Mouse (Mus musculus) forebrain, embryonic 14.5 days (tissue): Measurements from ENCODE around the gene Ntmt1. TPM values are rescaled to one million over a fixed set of nuclear protein-coding genes. Genes with fewer than 3 reads are reported as not detected.
A peak's percentile ranks its signal among the peaks of the same experiment; 100 is the strongest.

ENCODE experiments used
- ATAC-seq: fragments of 200-750 bp; cut with Nextera tagmentation; 2 replicates; pipeline ENCODE4 v1.8.0; 2017; ENCODE audit warnings: mild to moderate bottlenecking, moderate library complexity
- DNase-seq: peaks from one replicate; pipeline ENCODE4 v3.0.0-alpha.2; 2015; ENCODE audit warnings: low spot score
- H3K27ac ChIP-seq: fragments of 300-500 bp; sonication (generic); 2 replicates; pipeline ENCODE4 v1.5.1; 2014; ENCODE audit warnings: low read depth, mild to moderate bottlenecking, control low read depth, low read length, moderate library complexity
- H3K27me3 ChIP-seq: fragments of 300-500 bp; sonication (generic); replicated peaks from 2 replicates; pipeline ENCODE4 v1.6.1; 2014; ENCODE audit warnings: low read length, control low read depth, mixed read lengths; ENCODE audit not compliant: control insufficient read depth, insufficient read depth
- H3K36me3 ChIP-seq: fragments of 300-500 bp; sonication (generic); 2 replicates; pipeline ENCODE4 v1.6.1; 2014; ENCODE audit warnings: low read length, control low read depth; ENCODE audit not compliant: control insufficient read depth, insufficient read depth
- H3K4me1 ChIP-seq: fragments of 300-500 bp; sonication (generic); 2 replicates; pipeline ENCODE4 v1.6.1; 2014; ENCODE audit warnings: antibody characterized with exemption, low read length, control low read depth; ENCODE audit not compliant: control insufficient read depth, insufficient read depth
- H3K4me2 ChIP-seq: fragments of 300-500 bp; sonication (generic); 2 replicates; pipeline ENCODE4 v1.6.1; 2014; ENCODE audit warnings: mild to moderate bottlenecking, control low read depth, low read length
- H3K4me3 ChIP-seq: fragments of 300-500 bp; sonication (generic); 2 replicates; pipeline ENCODE4 v1.5.1; 2014; ENCODE audit warnings: low read depth, low read length, control low read depth
- H3K9ac ChIP-seq: fragments of 300-500 bp; sonication (generic); 2 replicates; pipeline ENCODE4 v1.6.1; 2014; ENCODE audit warnings: mild to moderate bottlenecking, low read length, control low read depth, moderate library complexity
- H3K9me3 ChIP-seq: fragments of 300-500 bp; sonication (generic); replicated peaks from 2 replicates; pipeline ENCODE4 v1.6.1; 2016; ENCODE audit warnings: low read length, control low read depth, mixed read lengths; ENCODE audit not compliant: control insufficient read depth
- WGBS: fragments of 180-500 bp; shearing (Covaris S2); extraction: QIAGEN DNeasy Blood & Tissue Kit; methylation state at CpG from one replicate; pipeline ENCODE4 v1.1.7; 2014; 5-methylcytosine and 5-hydroxymethylcytosine counted together
- polyA plus RNA-seq: library from polyadenylated mRNA; unstranded; fragments of >200 nt; fragmentation: Nextera tagmentation; extraction: Ambion mirVana; gene quantifications from 2 replicates; pipeline ENCODE4 v1.2.1, GENCODE M21; 2014

Gene Ntmt1
- polyA plus RNA-seq, 1 experiment from 2014 or later = 139 TPM

DNA sequence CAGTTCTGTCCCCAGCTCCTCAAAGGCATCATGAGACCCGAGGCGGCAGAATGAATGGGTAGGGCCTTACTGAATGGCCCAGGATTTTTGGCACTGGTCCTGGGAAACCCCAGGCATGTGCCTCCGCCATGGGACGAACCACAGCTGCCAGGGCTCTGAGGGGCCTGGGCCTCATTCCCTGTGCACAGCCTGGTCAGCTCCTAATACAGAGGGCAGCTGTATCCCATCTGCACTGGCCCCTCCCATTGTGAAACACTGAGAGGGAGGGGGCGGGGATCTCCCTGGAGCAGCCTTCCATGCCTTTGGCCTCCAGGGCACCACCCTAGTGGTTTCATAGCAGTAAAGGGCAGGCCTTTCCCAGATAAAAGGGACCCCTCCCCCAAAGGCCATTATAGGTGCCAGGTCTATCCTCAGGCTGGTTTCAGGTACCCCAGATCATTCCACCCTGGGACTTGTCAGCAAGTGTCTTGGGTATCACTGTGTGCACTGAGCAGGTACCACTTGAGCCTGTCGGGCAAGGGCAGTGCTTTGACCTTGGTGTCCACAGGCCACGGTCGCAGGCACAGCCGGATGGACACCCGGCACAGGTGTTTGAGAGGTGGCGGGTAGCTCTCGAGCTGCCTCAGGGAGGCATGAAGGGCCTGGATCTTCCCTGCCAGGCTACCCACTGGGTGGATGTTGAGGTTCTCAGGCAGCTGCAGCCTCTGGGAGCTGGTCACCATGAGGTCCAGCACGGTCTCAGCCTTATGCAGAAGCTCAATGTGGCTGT lies 15.9 kb downstream of the Ntmt1 start:
- Histone ChIP-seq H3K9ac (no peak overlapping the region), H3K36me3 (peaks cover 73% of the 10 kb centered on the region), H3K9me3 (no peaks in the 10 kb centered on the region), H3K4me1 (peaks cover 7% of the 10 kb centered on the region), H3K4me2 (no peak overlapping the region), H3K27me3 (no peaks in the 10 kb centered on the region), H3K4me3 (no peak overlapping the region), H3K27ac (no peak overlapping the region)
- ATAC-seq (peak; percentile 27), DNase-seq (peak; percentile 78)
- WGBS = 65% methylated on average over 13 of the region's 13 CpGs

DNA sequence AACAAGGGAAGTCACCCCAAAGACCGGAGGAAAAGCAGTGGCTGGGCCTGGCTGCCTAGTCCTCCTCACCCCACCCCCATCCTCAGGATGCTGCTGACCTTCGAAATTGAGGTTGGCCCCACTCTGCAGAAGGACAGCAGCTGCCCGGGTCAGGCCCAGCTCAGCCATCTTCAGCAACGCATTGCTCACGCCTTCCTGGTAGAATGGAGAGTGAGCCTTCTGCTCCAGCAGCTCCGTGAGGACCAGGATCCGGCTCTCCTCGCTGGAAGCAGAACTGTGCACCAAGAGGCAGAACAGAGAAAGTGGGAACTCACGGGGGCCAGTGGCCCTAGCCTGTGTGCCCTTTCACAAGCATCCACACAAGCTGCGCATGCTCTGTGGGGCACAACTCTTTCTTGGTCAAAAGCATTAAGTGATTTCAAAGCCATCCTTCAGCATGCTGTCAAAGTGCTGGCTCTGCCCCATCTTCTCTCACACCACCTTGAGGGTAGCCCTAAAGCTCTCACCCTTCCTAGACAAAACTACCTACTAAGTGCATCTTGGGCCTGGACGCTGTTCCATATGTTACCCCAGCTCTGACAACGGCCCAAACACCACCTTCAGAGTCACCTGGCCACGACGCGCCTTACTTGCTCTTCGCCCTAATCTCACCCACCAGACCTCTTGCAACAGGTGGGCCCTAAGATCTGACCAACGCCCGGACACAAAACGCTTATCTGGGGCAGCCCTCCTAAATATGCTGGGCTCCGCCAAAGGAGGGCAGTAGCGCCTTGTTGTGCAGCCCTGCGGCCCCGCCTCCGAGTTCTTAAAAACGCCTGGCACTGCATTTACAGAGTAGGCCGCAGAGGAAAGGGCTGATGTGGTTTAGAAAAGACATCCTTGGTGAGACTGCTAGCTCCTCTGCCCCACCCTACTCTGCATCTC lies 19.5 kb downstream of the Ntmt1 start:
- H3K4me1 ChIP-seq = peaks cover 7% of the 10 kb centered on the region
- peak overlapping the region; percentile 75 for H3K4me2 ChIP-seq
- peaks cover 45% of the 10 kb centered on the region for H3K36me3 ChIP-seq
- peak; percentile 45 for DNase-seq
- no peaks in the 10 kb centered on the region for H3K27me3 ChIP-seq
- no peak overlapping the region for H3K27ac ChIP-seq
- ATAC-seq = no peak
- peak overlapping the region; percentile 85 for H3K9ac ChIP-seq
- WGBS = 32% methylated on average over 26 of the region's 26 CpGs
- H3K9me3 ChIP-seq = no peaks in the 10 kb centered on the region
- H3K4me3 ChIP-seq = peak overlapping the region; percentile 84

DNA sequence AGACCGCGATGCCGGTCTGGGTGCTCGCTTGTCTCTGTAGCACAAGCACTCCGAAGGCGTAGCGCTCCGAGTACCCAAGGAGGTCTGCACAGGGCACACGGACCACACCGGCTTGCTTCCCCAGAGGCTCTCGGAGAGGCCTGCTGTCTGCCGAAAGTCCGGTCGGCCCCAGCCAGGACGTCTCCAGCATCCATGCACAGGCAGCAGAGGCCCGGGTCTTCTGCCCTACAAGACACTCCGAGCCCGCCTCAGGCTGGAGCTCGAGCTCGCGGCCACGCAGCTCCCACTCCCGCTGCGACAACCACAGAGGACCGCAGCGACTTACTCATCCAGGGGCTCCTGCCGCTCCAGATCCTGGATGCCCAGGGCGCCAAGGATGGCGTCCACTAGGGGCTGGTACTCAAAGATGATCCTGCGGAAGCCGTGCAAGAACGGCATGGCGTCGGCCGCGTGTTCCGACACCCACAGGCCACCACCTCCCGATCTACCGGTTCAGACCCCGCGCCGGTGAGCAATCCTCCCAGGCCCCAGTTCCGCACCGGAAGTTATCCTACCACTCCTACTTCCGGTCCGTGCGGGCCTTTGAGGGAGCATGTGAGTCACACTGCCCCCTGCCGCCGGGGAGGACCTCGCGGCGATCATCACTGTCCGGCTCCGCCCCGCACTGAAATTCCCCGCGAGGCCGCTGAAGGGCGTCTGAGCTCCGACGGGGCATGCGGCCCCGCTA lies 20.3 kb downstream of the Ntmt1 start:
- Histone ChIP-seq H3K4me1 (peaks cover 7% of the 10 kb centered on the region), H3K9ac (peak overlapping the region; percentile 85), H3K9me3 (no peaks in the 10 kb centered on the region), H3K4me3 (peak overlapping the region; percentile 84), H3K4me2 (peak overlapping the region; percentile 75), H3K27ac (0 out of 2 replicates have a peak overlapping the region, but pooled peaks have one; percentile 29), H3K36me3 (peaks cover 37% of the 10 kb centered on the region), H3K27me3 (no peaks in the 10 kb centered on the region)
- DNase-seq (peak; percentile 95), ATAC-seq (peak; percentile 91)
- under 1% methylated on average over 63 of the region's 63 CpGs for WGBS

DNA sequence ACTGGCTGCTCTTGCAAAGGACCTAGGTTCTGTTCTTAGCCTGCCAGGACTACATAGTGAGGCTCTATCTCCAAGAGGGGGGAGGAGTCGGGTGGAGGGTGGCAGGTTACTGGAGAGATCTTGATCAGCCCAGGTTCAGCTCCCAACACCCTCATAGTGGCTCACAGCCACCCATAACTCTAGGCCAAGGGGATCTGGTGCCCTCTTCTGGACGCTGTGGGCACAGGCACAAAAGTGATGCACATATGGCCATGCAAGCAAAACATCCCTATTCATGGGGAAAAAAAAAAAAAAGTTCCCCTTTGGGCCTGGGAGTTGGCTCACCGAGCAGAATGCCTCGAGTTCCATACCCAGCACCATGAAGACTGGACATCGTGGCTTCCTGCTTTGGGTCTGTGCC lies 21.7 kb downstream of the Ntmt1 start:
- ATAC-seq (no peak), DNase-seq (peak; percentile 24)
- H3K4me2 ChIP-seq = no peak overlapping the region
- peaks cover 23% of the 10 kb centered on the region for H3K36me3 ChIP-seq
- H3K27ac ChIP-seq = no peak overlapping the region
- no peak overlapping the region for H3K4me3 ChIP-seq
- H3K9ac ChIP-seq = no peak overlapping the region
- H3K4me1 ChIP-seq = peaks cover 7% of the 10 kb centered on the region
- no peaks in the 10 kb centered on the region for H3K9me3 ChIP-seq
- no peaks in the 10 kb centered on the region for H3K27me3 ChIP-seq
- 39% methylated on average over 5 of the region's 5 CpGs for WGBS

DNA sequence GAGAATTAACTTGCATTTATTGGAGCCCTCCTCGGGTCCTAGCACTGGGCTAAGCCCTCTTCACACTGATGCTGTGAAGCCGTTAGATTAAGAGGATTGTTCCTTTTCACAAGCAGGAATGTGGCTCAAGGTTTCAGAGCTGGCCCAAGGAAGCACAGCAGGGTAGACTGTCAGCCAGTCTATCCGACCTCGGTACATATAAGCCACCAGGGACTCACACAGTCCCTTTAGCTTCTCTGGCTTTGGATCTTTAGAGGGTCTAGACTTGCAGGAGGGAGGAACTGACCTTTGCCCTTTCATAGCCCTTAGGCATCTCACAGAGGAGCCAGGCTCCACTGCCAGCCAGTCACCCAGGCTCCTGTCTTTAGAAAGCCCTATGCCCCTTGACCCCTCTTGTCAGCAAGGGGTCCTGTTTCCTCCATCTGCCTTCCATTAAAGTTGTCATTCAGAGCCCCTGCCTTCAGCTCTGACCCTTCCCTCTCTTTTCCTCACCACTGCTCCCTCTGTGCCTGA lies 22.7 kb downstream of the Ntmt1 start, which contains the start of gene Asb6:
Asb6 (minus strand) TSS at position 51 of the 513 bp plus-strand sequence.
- no peak for ATAC-seq
- DNase-seq = no peak
- Histone ChIP-seq H3K27me3 (no peaks in the 10 kb centered on the region), H3K4me2 (no peak within 1 kb of the TSS), H3K27ac (no peak within 1 kb of the TSS), H3K9me3 (no peaks in the 10 kb centered on the region), H3K4me3 (no peak within 1 kb of the TSS), H3K4me1 (peaks cover 7% of the 10 kb centered on the region), H3K36me3 (peaks cover 13% of the 10 kb centered on the region), H3K9ac (no peak within 1 kb of the TSS)
- WGBS = 7% methylated on average over 4 of the region's 4 CpGs

DNA sequence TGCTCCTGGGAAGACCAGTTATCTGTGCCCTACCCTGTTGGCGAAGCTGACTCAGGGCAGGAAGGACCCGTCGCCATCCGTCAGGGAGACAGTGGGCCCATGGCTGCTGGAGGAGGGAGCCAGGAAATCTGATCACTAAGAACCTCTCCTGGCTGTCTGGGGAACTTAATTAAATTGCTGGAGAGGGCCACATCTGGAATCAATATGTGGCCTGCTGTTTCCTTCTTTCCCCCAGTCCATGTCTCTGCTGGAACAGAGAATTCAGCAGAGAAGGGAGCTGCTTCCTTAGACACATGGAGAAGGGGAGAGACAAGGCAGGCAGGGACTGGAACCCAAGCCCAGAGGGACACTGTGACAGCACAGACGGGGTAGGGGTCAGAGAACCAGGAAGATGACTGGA lies 26.0 kb downstream of the Ntmt1 start:
- DNase-seq (no peak), ATAC-seq (no peak)
- H3K27ac ChIP-seq = no peak overlapping the region
- H3K9ac ChIP-seq = no peak overlapping the region
- WGBS = 77% methylated on average over 5 of the region's 5 CpGs
- no peak overlapping the region for H3K4me2 ChIP-seq
- H3K4me1 ChIP-seq = peaks cover 10% of the 10 kb centered on the region
- H3K27me3 ChIP-seq = no peaks in the 10 kb centered on the region
- no peak overlapping the region for H3K4me3 ChIP-seq
- no peaks in the 10 kb centered on the region for H3K9me3 ChIP-seq
- no peaks in the 10 kb centered on the region for H3K36me3 ChIP-seq

DNA sequence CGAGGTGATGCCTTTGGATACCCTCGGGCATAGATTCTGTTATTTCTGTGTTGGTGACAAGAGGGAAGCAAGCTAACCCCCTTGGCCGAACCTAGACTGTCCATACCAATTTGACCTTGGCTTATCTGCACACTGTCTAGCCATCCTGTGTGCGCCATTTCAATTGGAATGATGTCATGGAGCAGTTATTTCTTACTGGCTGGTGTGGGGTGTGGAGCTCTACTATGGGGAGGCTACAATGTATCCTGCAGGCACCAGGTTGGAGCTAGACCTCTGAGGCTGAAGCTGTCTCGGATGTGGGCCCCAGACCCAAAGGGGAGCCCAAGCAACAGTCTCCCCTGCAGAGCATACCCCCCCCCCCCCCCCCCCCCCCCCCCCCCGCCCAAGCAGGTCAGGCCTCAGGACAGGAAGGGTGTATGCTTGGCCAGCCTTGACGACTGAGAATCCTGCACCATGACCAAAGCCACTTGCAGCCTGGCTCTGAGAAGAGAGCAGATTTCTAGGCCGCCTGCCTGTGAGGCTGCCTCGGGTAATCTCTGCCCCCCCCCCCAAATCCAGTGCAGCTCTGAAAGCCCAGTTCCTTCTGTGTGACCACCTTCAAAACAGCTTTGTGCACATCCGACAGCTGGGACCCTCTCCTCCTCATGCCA lies 26.9 kb downstream of the Ntmt1 start, which contains the start of gene Prrx2:
Prrx2 (plus strand) TSS at position 600 of the 650 bp plus-strand sequence.
- 71% methylated on average over 8 of the region's 10 CpGs for WGBS
- Histone ChIP-seq H3K4me2 (no peak within 1 kb of the TSS), H3K9me3 (no peaks in the 10 kb centered on the region), H3K4me3 (no peak within 1 kb of the TSS), H3K27ac (no peak within 1 kb of the TSS), H3K4me1 (peaks cover 10% of the 10 kb centered on the region), H3K9ac (no peak within 1 kb of the TSS), H3K27me3 (no peaks in the 10 kb centered on the region), H3K36me3 (no peaks in the 10 kb centered on the region)
- DNase-seq = no peak
- no peak for ATAC-seq
